Mouse (Mus musculus) layer of hippocampus, postnatal 36 days (tissue): Measurements from ENCODE around the gene Crygf. TPM values are rescaled to one million over a fixed set of nuclear protein-coding genes. Genes with fewer than 3 reads are reported as not detected.
"Not testable (repeated sequence)": the region's sequence is repeated elsewhere in the genome, so short reads cannot be mapped to it uniquely, and the experiment has no call there.

Experiments used
- DNase-seq, 2 experiments: peaks; one replicate each; pipeline ENCODE4 v3.0.0; 2022
- total RNA-seq, 2 experiments: library from RNA; stranded (reverse); gene quantifications; 2 replicates each; pipeline ENCODE4 v1.2.3; 2021

Crygf gene
- not detected for total RNA-seq

DNA sequence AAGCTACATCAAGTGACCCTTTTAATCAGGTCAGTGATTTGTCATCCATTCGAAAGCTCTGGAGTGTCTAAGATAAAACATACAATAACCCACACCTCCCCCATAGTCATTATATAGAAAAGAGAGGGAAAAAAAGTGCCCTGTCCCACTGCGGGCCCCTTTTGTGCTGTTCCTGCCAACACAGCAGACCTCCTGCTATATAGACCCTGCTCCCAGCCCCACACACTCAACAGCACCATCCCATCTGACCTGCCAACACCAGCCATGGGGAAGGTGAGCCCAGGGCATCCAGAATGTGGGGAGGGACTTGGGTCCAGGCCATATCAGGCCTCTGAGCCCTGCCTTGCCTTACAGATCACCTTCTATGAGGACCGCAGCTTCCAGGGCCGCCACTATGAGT lies at the start of gene Crygf:
TSS of gene Crygf (plus strand) at position 227 of the 400 bp plus-strand sequence.
- no peak for DNase-seq

DNA sequence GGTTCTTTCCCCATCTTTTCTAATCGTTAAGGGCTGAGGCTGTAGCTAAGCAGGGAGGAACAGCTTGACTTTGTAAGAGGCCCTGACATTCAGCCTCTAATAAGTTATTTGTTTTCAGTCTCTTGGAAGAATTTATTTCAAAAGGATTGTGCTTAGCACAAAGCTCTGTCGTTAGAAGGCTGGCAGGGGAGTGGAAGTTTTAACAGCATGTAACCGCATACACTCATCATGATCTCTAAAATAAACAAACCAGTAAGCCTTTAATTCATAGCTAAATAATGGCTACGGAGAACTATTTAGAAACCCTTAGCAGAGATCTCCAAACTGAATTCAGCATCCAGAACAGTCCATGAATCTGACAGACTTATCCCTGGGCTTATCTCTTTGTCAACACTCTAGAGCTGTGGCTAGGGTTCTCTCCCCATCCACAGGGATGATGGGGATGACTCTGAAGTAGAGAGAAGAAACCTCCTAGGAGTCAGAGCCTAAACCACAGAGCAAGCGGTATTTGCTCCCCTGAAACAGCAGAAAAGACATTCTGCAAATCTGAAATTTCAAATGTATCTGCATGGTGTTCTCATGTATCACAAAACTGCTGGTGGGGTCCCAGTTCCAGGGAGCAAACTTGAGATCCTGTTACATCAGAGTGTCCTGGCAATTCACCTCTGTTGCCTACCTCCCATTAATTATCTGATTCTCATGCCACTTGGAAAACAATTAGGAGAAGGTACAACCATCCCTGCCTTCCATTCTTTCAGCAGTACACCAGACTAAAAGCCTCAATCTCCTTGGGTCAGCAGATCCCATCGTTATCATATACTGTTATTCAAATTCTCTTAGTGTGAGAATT lies 734 bp upstream of the Crygf start:
- no peak for DNase-seq

DNA sequence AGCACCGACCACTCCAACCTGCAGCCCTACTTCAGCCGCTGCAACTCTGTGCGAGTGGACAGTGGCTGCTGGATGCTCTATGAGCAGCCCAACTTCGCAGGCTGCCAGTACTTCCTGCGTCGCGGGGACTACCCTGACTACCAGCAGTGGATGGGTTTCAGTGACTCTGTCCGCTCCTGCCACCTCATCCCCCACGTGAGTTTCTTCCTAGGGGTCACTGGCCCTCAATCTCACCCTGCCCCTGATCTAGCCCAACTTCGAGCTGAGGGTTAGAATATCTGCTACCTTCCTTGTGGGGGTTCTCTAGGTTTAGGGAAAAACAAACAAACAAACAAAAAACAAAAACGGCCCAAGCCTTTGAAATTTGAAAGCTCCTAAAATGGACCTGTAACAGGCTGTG lies 376 bp downstream of the Crygf start:
- DNase-seq = not testable (repeated sequence)

DNA sequence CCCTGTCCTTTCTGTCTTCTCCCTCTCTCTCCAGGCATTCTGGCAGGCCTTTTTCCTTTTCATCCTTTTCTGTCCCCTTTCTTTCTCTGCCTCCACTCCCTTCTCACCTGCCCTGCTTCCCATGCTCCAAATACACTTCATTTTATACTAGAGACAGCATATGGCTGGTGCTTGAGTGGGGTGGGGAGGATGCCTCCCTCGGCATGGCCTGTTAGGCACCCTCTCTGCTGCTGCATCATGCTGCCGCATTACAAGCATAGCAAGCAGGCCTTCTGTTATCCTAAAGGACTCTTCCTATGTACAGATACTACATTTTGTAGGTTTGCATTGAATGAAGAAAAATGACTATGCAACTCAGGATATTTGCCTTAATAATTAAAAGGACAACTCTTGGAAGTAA lies 3.7 kb downstream of the Crygf start:
- no peak for DNase-seq

DNA sequence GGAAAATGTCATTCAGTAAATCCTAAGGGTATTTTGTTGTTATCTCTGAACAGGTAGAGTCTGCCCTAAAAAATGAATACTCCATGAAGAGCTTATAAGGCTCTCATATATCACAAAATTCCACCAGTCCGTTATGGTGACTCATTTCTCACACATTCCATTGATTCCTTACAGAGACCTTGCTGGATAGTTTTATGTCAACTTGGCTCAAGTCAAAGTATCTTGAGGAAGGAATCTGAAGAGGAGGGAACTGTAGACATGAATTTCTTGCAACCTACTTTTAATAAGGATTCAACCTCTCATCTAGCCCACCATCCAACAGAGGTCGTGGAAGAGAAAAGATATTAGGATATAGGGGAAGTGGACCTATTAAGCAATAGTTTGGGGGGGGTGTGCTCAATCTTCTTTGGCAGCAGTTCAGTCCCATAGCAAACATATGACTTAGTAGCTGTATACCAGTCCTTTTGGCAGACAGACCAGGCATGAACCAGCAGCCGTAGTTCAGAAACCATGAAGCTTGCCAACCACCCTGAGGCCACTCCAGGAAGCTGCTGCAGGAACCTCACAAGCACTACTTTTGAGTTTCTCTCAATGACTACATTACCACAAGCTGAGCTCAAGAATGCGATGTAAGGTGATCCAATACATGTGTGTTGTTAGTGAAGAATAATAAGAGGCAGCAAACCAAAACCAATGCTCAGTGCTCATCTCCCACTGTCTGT lies 5.9 kb downstream of the Crygf start:
- no peak for DNase-seq

Other genes starting within 250 kb of the Crygf start
- 1,000 to 10,000 TPM; 1,119 to 1,150 TPM for gene Map2, start 248.8 kb downstream of the Crygf start, total RNA-seq